Mouse (Mus musculus) ES-Bruce4 (cell line): Measurements from ENCODE around the gene Cib1. TPM values are rescaled to one million over a fixed set of nuclear protein-coding genes. Genes with fewer than 3 reads are reported as not detected.

Experiments
- H3K27ac ChIP-seq: 2 replicates; pipeline ENCODE4 v1.5.1; 2012; ENCODE audit warnings: low read length, inconsistent platforms; ENCODE audit not compliant: insufficient read depth
- H3K27me3 ChIP-seq: 2 replicates; pipeline ENCODE4 v1.6.1; 2012; ENCODE audit warnings: mild to moderate bottlenecking, low read length, inconsistent platforms; ENCODE audit not compliant: control insufficient read depth, poor library complexity, insufficient read depth, severe bottlenecking
- H3K36me3 ChIP-seq: 2 replicates; pipeline ENCODE4 v1.6.1; 2012; ENCODE audit warnings: inconsistent platforms, mild to moderate bottlenecking, low read length, moderate library complexity; ENCODE audit not compliant: control insufficient read depth, poor library complexity, insufficient read depth, severe bottlenecking
- H3K4me1 ChIP-seq: one replicate; pipeline ENCODE4 v1.8.1; 2011; ENCODE audit warnings: low read length; ENCODE audit not compliant: control insufficient read depth, insufficient read depth
- H3K4me3 ChIP-seq: 2 replicates; pipeline ENCODE4 v1.5.1; 2011; ENCODE audit warnings: low read depth, mild to moderate bottlenecking, low read length
- H3K9ac ChIP-seq: 2 replicates; pipeline ENCODE4 v1.6.1; 2012; ENCODE audit warnings: low read depth, mild to moderate bottlenecking, inconsistent platforms; ENCODE audit not compliant: poor library complexity, severe bottlenecking
- H3K9me3 ChIP-seq: replicated peaks from 2 replicates; pipeline ENCODE4 v1.6.1; 2012; ENCODE audit warnings: mild to moderate bottlenecking, low read length, inconsistent platforms; ENCODE audit not compliant: control insufficient read depth, poor library complexity, insufficient read depth, severe bottlenecking
- CTCF ChIP-seq: IDR thresholded peaks from one replicate; pipeline ENCODE4 v1.8.1; 2011; ENCODE audit warnings: low read depth, low read length
- EP300 ChIP-seq: IDR thresholded peaks from 2 replicates; pipeline ENCODE4 v1.6.1; 2011; ENCODE audit warnings: low read depth, low read length; ENCODE audit not compliant: insufficient read depth
- POLR2A ChIP-seq: IDR thresholded peaks from one replicate; pipeline ENCODE4 v1.8.1; 2011; ENCODE audit warnings: low read length; ENCODE audit not compliant: insufficient read depth
- polyA plus RNA-seq: library from polyadenylated mRNA; stranded (reverse); fragments of >200 nt; gene quantifications from 2 replicates; pipeline ENCODE4 v1.2.4, GENCODE M21; 2011; ENCODE audit warnings: low read depth; ENCODE audit not compliant: missing spikeins, insufficient read depth, insufficient read length

Gene Cib1
- polyA plus RNA-seq, 1 experiment: 38.4 TPM

DNA sequence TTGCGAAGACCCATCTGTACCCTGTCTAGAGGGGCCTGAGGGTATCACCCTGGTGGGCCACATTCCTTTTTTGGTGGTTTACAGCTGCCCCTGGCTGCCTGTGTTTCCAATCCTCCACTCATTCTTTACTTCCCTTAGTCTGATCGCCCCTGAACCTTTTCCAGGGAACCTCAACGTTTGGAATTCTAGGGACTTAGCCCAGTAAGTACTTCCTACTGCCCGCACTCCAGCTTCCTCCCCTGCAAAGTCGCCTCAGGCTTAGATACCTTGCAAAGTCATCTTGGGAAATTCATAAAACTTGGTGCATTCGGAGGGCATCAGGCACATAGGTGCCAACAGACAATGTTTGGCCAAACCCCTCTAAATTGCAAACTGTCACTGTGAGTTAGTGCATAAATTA lies 33.3 kb downstream of the Cib1 start:
- Histone ChIP-seq H3K9me3 (no peaks in the 10 kb centered on the region), H3K4me1 (peaks cover 6% of the 10 kb centered on the region), H3K9ac (peak overlapping the region; percentile 74), H3K27me3 (no peaks in the 10 kb centered on the region), H3K36me3 (peaks cover 13% of the 10 kb centered on the region; the same call in 1 of the 2 replicates), H3K27ac (peak overlapping the region; percentile 49), H3K4me3 (peak overlapping the region; percentile 89)
- no peak for TF ChIP-seq CTCF
- TF ChIP-seq POLR2A: no peak
- no peak for TF ChIP-seq EP300

DNA sequence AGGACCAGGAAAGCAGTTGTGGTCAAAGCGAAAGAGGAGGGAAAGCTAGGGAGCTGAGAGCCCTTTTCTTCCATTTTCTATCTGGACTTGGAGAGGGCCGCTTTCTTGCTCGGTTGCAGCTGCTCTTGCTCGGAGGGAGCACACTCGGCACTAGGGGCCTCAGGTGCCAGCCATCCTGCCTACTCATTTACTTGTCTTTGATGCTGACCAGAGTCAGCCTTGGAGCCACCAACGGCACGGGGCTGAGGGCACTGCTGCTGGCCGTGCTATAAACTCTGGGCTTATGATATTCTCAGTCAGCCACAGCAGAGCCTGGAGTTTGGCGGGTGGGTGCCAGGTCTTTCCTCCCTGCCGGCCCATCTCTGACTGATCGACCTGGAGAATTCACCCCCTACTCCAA lies 33.8 kb downstream of the Cib1 start:
- TF ChIP-seq EP300 (no peak), POLR2A (no peak), CTCF (no peak)
- Histone ChIP-seq H3K27ac (peak overlapping the region; percentile 49), H3K4me3 (peak overlapping the region; percentile 89), H3K36me3 (peaks cover 13% of the 10 kb centered on the region; the same call in 1 of the 2 replicates), H3K27me3 (no peaks in the 10 kb centered on the region), H3K9me3 (no peaks in the 10 kb centered on the region), H3K4me1 (peaks cover 6% of the 10 kb centered on the region), H3K9ac (peak overlapping the region; percentile 74)

DNA sequence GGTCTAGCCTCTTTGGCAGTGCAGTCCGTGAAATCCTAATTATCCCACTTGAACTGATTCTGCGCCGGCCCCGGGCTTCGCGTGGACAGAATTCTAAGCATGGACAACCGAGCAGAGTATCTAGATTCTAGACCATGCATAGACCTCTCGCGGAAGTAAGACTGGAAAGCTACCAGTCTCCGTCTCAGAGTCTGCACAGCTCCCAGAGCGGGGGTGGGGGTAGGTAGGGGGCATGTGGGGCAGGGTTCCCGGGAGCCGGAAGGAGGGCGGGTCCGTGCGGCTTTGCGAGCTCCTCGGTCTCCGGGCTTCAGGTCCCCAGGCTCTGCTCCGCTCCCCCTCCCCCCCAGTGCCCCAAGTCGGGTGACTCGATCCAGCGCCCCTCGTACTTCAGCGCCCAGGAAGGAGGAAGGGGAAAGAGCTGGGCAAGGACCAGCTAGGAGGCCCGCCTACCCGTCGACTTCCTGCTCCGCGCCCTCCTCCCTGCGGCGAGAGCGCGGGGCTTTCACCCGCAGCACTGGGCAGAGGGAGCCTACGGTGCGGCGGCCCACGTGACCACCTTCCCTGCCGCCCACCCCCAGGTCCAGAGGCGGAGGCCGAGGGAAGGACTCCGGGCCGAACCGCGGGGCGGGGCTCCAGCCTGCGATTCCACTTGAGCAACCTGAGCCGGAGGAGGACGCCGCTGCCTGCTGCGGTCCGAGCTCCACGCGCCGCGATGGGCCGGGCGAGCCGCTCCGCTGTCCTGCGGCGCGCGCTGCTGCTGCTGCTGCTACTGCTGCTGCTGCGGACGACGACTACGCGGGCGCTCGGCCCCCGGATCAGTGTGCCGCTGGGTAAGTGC lies 34.5 kb downstream of the Cib1 start:
- Histone ChIP-seq H3K27ac (peak overlapping the region; percentile 83), H3K9me3 (no peaks in the 10 kb centered on the region), H3K36me3 (peaks cover 13% of the 10 kb centered on the region; the same call in 1 of the 2 replicates), H3K4me1 (peaks cover 6% of the 10 kb centered on the region), H3K4me3 (peak overlapping the region; percentile 89), H3K9ac (peak overlapping the region; percentile 74), H3K27me3 (no peaks in the 10 kb centered on the region)
- 0 out of 2 replicates have a peak, but pooled peaks have one; percentile 8 for TF ChIP-seq EP300
- TF ChIP-seq CTCF: no peak
- peak; percentile 13 for TF ChIP-seq POLR2A

DNA sequence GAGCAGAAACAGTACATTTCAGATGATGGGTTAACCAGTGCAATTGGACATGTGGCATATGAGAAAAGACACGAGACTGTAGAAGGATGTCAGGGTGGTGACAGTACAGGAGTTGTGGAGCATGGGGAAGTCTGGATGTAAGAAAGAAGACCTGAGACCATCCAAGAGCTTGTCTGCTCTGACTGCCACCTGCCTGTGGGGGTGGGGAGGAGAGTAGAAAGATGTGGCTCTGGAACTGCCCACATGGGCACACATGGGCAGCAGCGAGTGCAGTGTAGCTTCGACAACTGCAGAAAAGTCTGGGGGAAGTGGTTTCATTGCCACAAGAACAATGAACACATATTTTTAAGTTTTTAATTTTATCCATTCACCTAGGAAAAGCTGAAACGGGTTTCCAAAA lies 35.2 kb downstream of the Cib1 start:
- Histone ChIP-seq H3K9me3 (no peaks in the 10 kb centered on the region), H3K27ac (peak overlapping the region; percentile 83), H3K4me1 (peaks cover 5% of the 10 kb centered on the region), H3K4me3 (peak overlapping the region; percentile 30), H3K36me3 (peaks cover 9% of the 10 kb centered on the region; the same call in 1 of the 2 replicates), H3K9ac (peak overlapping the region; percentile 74), H3K27me3 (no peaks in the 10 kb centered on the region)
- no peak for TF ChIP-seq POLR2A
- TF ChIP-seq CTCF: no peak
- TF ChIP-seq EP300: no peak

DNA sequence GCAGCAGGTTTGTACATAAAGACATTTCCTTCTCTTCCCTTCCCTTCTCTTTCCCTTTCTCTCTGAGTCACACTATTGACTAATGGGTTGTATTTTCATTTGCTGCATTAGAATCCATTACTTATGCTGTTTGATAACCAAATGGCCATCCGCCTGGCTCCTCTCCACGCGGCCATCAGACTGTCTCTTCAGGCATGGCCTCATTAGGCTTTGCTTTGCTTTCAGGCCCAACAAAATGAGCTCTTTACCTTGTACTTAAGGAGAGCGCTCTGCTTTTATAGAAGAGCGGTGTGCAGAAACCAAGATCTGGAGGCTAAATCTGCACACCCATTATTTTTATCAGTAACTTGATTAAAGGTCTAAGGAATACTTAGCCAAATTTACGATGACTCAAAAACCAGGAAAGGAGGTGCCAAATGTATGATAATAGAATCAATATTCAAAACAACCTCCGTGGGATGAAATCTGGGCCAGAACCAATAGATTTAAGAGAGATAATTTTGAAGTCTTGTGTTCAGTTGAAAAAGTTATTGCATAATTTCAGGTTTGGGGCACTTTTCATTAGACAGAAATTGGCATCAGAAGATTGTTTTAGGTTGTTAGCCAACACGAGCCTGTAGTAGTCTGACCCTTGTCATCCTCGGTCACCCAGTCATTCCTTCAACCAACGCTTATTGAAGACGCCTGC lies 36.9 kb downstream of the Cib1 start:
- Histone ChIP-seq H3K4me1 (peaks cover 7% of the 10 kb centered on the region), H3K9ac (no peak overlapping the region), H3K36me3 (no peaks in the 10 kb centered on the region), H3K27me3 (no peaks in the 10 kb centered on the region), H3K9me3 (no peaks in the 10 kb centered on the region), H3K4me3 (no peak overlapping the region), H3K27ac (no peak overlapping the region)
- no peak for TF ChIP-seq EP300
- TF ChIP-seq CTCF: no peak
- no peak for TF ChIP-seq POLR2A

DNA sequence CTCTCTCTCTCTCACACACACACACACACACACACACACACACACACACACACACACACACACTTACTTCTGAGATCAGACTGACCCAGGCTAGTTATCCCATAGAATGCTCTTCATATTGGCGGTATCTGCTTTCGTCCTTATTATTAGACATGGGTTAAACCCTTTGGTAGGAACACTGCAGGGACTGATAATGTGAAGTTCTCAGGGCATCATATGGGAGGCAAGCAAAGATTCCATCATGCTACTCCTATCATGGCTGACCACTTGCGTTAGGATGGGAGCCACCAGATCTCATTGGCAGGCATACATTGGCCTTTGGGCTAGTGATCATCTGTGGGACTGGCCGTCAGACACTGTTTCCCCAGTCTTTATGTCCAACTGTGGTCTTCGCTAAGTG lies 37.5 kb downstream of the Cib1 start:
- Histone ChIP-seq H3K4me3 (no peak overlapping the region), H3K9me3 (no peaks in the 10 kb centered on the region), H3K4me1 (peaks cover 9% of the 10 kb centered on the region), H3K9ac (no peak overlapping the region), H3K27ac (no peak overlapping the region; the same call in 1 of the 2 replicates), H3K36me3 (no peaks in the 10 kb centered on the region), H3K27me3 (no peaks in the 10 kb centered on the region)
- no peak for TF ChIP-seq CTCF
- no peak for TF ChIP-seq EP300
- no peak for TF ChIP-seq POLR2A
